8 mouse cellular contexts compared by ENCODE assay signal in the genomic region with DNA sequence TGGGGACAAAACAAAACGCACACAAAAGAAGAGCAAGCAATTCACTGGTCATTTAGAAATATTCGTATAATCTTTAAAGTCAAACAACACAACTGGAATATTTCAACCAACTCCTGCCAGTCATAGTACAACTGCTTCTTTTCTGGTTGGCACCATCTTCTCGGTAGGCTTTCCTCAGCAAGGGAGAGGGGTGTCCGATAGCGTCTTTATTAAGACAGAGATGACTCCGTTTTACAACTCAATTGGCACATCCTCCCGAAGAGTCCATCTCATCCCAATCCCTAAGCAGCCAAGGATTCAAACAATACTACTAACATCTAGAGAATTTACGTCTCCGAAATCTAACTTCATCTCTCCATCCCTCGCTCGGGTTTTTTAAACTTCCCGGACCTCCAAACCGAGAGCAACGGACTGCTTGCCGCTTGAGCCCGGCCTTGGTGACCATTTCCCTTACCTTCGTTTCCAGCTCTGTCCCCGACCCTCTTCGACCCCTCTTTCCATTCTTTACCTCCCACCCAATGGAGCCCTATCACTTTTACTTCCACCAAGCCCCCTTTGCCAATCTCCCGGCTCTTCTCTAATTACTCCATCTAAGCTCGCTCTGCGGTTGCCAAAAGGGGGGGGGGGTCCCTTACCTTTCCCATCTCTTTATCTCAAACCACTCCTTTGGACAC. TPM values are rescaled to one million over a fixed set of nuclear protein-coding genes. Genes with fewer than 3 reads are reported as not detected.
DNase-seq lines count a peak whose midpoint lies in the region; ATAC-seq and TF ChIP-seq lines count a peak whose summit lies in the region.

No protein-coding gene starts in this region.

- H3K9ac ChIP-seq in forebrain, embryonic 11.5 days (ENCODE audit: low read length): peak overlapping the region; percentile 73
- peak overlapping the region; percentile 94 for H3K9ac ChIP-seq in liver, embryonic 12.5 days

- DNase-seq in gastrocnemius, adult 2 months: no peak
- DNase-seq in gastrocnemius, postnatal 25 days: no peak
- DNase-seq in CD4-positive helper T cell, adult 2 months (ENCODE audit: low read depth, low spot score): peak; percentile 29
- no peak for DNase-seq in forebrain, embryonic 11.5 days (ENCODE audit: low spot score)
- DNase-seq in testis, postnatal 14 days (ENCODE audit: low spot score): peak; percentile 27
- no peak for DNase-seq in spleen, postnatal 14 days (ENCODE audit: low spot score in 2 of 2)
- no peak for DNase-seq in gastrocnemius, postnatal 14 days

- peak overlapping the region; percentile 91 for H3K27ac ChIP-seq in gastrocnemius, adult 2 months
- H3K27ac ChIP-seq in forebrain, embryonic 11.5 days (ENCODE audit: low read depth, low read length): peak overlapping the region; percentile 79
- H3K27ac ChIP-seq in liver, embryonic 12.5 days: peak overlapping the region; percentile 81

- WGBS in forebrain, embryonic 11.5 days: under 1% methylated on average over 22 of the region's 22 CpGs
- WGBS in liver, embryonic 12.5 days (ENCODE audit: insufficient replicate concordance): 2% methylated on average over 22 of the region's 22 CpGs

- no peaks in the 10 kb centered on the region for H3K36me3 ChIP-seq in forebrain, embryonic 11.5 days (ENCODE audit: control insufficient read depth, insufficient read depth, low read length)
- peaks cover 13% of the 10 kb centered on the region for H3K36me3 ChIP-seq in liver, embryonic 12.5 days

- ATAC-seq in forebrain, embryonic 11.5 days (replicated peaks; ENCODE audit: low FRiP score): no peak
- no peak for ATAC-seq in liver, embryonic 12.5 days

- no peaks in the 10 kb centered on the region for H3K9me3 ChIP-seq in forebrain, embryonic 11.5 days (ENCODE audit: control insufficient read depth, low read length)
- H3K9me3 ChIP-seq in liver, embryonic 12.5 days (replicated peaks): no peaks in the 10 kb centered on the region

- peak overlapping the region; percentile 98 for H3K4me3 ChIP-seq in gastrocnemius, adult 2 months
- peak overlapping the region; percentile 58 for H3K4me3 ChIP-seq in forebrain, embryonic 11.5 days (ENCODE audit: low read depth, low read length)
- peak overlapping the region; percentile 92 for H3K4me3 ChIP-seq in liver, embryonic 12.5 days

- no peaks in the 10 kb centered on the region for H3K27me3 ChIP-seq in forebrain, embryonic 11.5 days (ENCODE audit: control insufficient read depth, insufficient read depth, low read length)
- no peaks in the 10 kb centered on the region for H3K27me3 ChIP-seq in liver, embryonic 12.5 days (replicated peaks)

- H3K4me1 ChIP-seq in forebrain, embryonic 11.5 days (replicated peaks; ENCODE audit: control insufficient read depth, insufficient read depth, low read length): peaks cover 18% of the 10 kb centered on the region
- H3K4me1 ChIP-seq in liver, embryonic 12.5 days: peaks cover 70% of the 10 kb centered on the region

- TF ChIP-seq CTCF in gastrocnemius, adult 2 months (IDR thresholded peaks at IDR 0.05): no peak

- intact Hi-C loops in gastrocnemius, adult 2 months (cut with DNase I): loop anchor here (2.0 kb wide), 1 partner anchor 75 kb away; a partner anchor contains a TSS
- intact Hi-C loops in gastrocnemius, postnatal 14 days (cut with DNase I; ENCODE audit: low total_unique reads): loop anchor here (10.0 kb wide), 1 partner anchor 61 kb away; no protein-coding TSS in a partner anchor

- H3K4me2 ChIP-seq in forebrain, embryonic 11.5 days (ENCODE audit: low read depth, low read length, severe bottlenecking): peak overlapping the region; percentile 68
- peak overlapping the region; percentile 75 for H3K4me2 ChIP-seq in liver, embryonic 12.5 days

RNA-seq across cellular contexts. Expression of a gene that starts 0.6 kb away (rescaled TPM):
- total RNA-seq in gastrocnemius, adult 2 months (2021): 1 to 10 TPM; 3.1 to 3.4 TPM
- total RNA-seq in gastrocnemius, postnatal 25 days (2021): 1 to 10 TPM; 2.1 to 2.8 TPM
- 27.4 and 32.1 TPM in 2 replicates for polyA plus RNA-seq in forebrain, embryonic 11.5 days (2014; fragmentation: Nextera tagmentation; extraction: Ambion mirVana)
- 15.6 and 16.0 TPM in 2 replicates for polyA plus RNA-seq in liver, embryonic 12.5 days (2016; fragmentation: Nextera tagmentation; extraction: Ambion mirVana)
- total RNA-seq in gastrocnemius, postnatal 14 days (2021): 1 to 10 TPM; 1.2 to 2.0 TPM

Comparison
In these comparisons a context has a peak if more than half of its experiments do, and no peak if none do; other contexts are left out.
1. DNase-seq: peak in CD4-positive helper T cell, adult 2 months (single experiment) and testis, postnatal 14 days (single experiment); none in gastrocnemius, adult 2 months (single experiment), gastrocnemius, postnatal 25 days (single experiment), forebrain, embryonic 11.5 days (single experiment), spleen, postnatal 14 days (0 of 2) and gastrocnemius, postnatal 14 days (single experiment).
2. Peak in every context shown above with its lines, with median percentiles within 50 percentile points of each other: H3K27ac ChIP-seq and H3K4me3 ChIP-seq.